Mouse (Mus musculus): ENCODE results near the gene Cxcr5.

Gene Cxcr5

GRCm38 (mm10) chr9:44561597-44561996, at the start of gene Cxcr5:
Gene Cxcr5, minus strand, starts transcription at chr9:44561877.
- DNase-seq (ENCODE audit: extremely low spot score, low spot score) = no peak

GRCm38 (mm10) chr9:44610371-44610770, 48.7 kb upstream of the Cxcr5 start:
- DNase-seq (ENCODE audit: extremely low spot score, low spot score) = no peak

GRCm38 (mm10) chr9:44607306-44607705, 45.6 kb upstream of the Cxcr5 start:
- DNase-seq (ENCODE audit: extremely low spot score, low spot score) = no peak

GRCm38 (mm10) chr9:44606646-44607045, 45.0 kb upstream of the Cxcr5 start:
- DNase-seq (ENCODE audit: extremely low spot score, low spot score) = no peak

- DNase-seq (ENCODE audit: extremely low spot score, low spot score) = no peak
Observed at GRCm38 (mm10) chr9:44605616-44606165, 44.0 kb upstream of the Cxcr5 start.

- DNase-seq (ENCODE audit: extremely low spot score, low spot score) = peak; percentile 81
Observed at GRCm38 (mm10) chr9:44604779-44605615, 43.3 kb upstream of the Cxcr5 start, which contains the start of gene Ddx6. Gene Ddx6, plus strand, starts transcription at chr9:44604892.

- DNase-seq (ENCODE audit: extremely low spot score, low spot score) = peak; percentile 87
Observed at GRCm38 (mm10) chr9:44604290-44604778, 42.7 kb upstream of the Cxcr5 start.

GRCm38 (mm10) chr9:44603454-44604289, 42.0 kb upstream of the Cxcr5 start:
- no peak for DNase-seq (ENCODE audit: extremely low spot score, low spot score)

- no peak for DNase-seq (ENCODE audit: extremely low spot score, low spot score)
Observed at GRCm38 (mm10) chr9:44602766-44603165, 41.1 kb upstream of the Cxcr5 start.

- no peak for DNase-seq (ENCODE audit: extremely low spot score, low spot score)
Observed at GRCm38 (mm10) chr9:44600801-44601200, 39.1 kb upstream of the Cxcr5 start.

- DNase-seq (ENCODE audit: extremely low spot score, low spot score) = no peak
Observed at GRCm38 (mm10) chr9:44599616-44600015, 37.9 kb upstream of the Cxcr5 start.

- DNase-seq (ENCODE audit: extremely low spot score, low spot score) = peak; percentile 61
Observed at GRCm38 (mm10) chr9:44598899-44599495, 37.3 kb upstream of the Cxcr5 start.

- no peak for DNase-seq (ENCODE audit: extremely low spot score, low spot score)
Observed at GRCm38 (mm10) chr9:44597742-44598141, 36.1 kb upstream of the Cxcr5 start.

GRCm38 (mm10) chr9:44595537-44595930, 33.9 kb upstream of the Cxcr5 start:
- DNase-seq (ENCODE audit: extremely low spot score, low spot score) = no peak

- no peak for DNase-seq (ENCODE audit: extremely low spot score, low spot score)
Observed at GRCm38 (mm10) chr9:44594901-44595536, 33.3 kb upstream of the Cxcr5 start.

GRCm38 (mm10) chr9:44593886-44594285, 32.2 kb upstream of the Cxcr5 start:
- DNase-seq (ENCODE audit: extremely low spot score, low spot score) = no peak

- DNase-seq (ENCODE audit: extremely low spot score, low spot score) = no peak
Observed at GRCm38 (mm10) chr9:44593221-44593620, 31.5 kb upstream of the Cxcr5 start.

GRCm38 (mm10) chr9:44591595-44592188, 30.0 kb upstream of the Cxcr5 start:
- no peak for DNase-seq (ENCODE audit: extremely low spot score, low spot score)

- DNase-seq (ENCODE audit: extremely low spot score, low spot score) = no peak
Observed at GRCm38 (mm10) chr9:44590969-44591368, 29.3 kb upstream of the Cxcr5 start.

- DNase-seq (ENCODE audit: extremely low spot score, low spot score) = no peak
Observed at GRCm38 (mm10) chr9:44589095-44589494, 27.4 kb upstream of the Cxcr5 start.

All from neural tube, embryonic 10.5 days (tissue).